Mouse (Mus musculus) spleen, adult 10 weeks (tissue): ENCODE data around the gene Gm21750. TPM values are rescaled to one million over a fixed set of nuclear protein-coding genes. Genes with fewer than 3 reads are reported as not detected.

ENCODE experiments used
- polyA plus RNA-seq: library from polyadenylated mRNA; stranded (reverse); fragments of 350-450 nt; fragmentation: Illumina TruSeq; extraction: RNeasy Lipid Tissue Mini Kit (QIAGEN cat#74804); gene quantifications from one replicate; pipeline ENCODE4 v1.2.3, GENCODE M21; 2015; ENCODE audit warnings: low replicate concordance; ENCODE audit not compliant: insufficient read depth

The Gm21750 gene
- not detected for polyA plus RNA-seq

GRCm38 (mm10) chr14:73660925-73661324, at the start of gene Gm21750:
TSS of gene Gm21750 (plus strand) at chr14:73661225.

Other genes with a start within 250 kb of the Gm21750 start
- 58.6 TPM for gene Med4, start 151.2 kb upstream of the Gm21750 start, polyA plus RNA-seq
- gene Sucla2, start 135.9 kb upstream of the Gm21750 start, polyA plus RNA-seq, result 73.1 TPM
- 11.0 TPM for gene Nudt15, start 113.0 kb upstream of the Gm21750 start, polyA plus RNA-seq